Comparison of ENCODE assay signal across 27 mouse cellular contexts in genomic region chr1:191122744-191123143, GRCm38 (mm10). TPM values are rescaled to one million over a fixed set of nuclear protein-coding genes. Genes with fewer than 3 reads are reported as not detected.
DNase-seq lines count a peak whose midpoint lies in the region; ATAC-seq and TF ChIP-seq lines count a peak whose summit lies in the region.
"Had no signal": no experiment of that assay in that cellular context is flagged by ENCODE, and none has a peak within 500 bp of the region (broad histone marks: within the 10 kb centered on the region; RNA-seq: fewer than 3 reads in every experiment).

No protein-coding gene starts in this region.

- peak; percentile 95 for DNase-seq in heart, adult 11 months
- no peak for DNase-seq in heart, postnatal 25 days (ENCODE audit: low spot score)
- peak; percentile 44 for DNase-seq in lung, postnatal 0 days (ENCODE audit: low spot score)
- no peak for DNase-seq in lung, adult 2 months
- DNase-seq in lung, postnatal 10 days, result peak; percentile 48
- DNase-seq in urinary bladder, postnatal 36 days (ENCODE audit: low spot score in 2 of 2), result no peak
- no peak for DNase-seq in thymus, postnatal 14 days
- DNase-seq: cerebellum, adult 2 months; gastrocnemius, postnatal 36 days; left cerebral cortex, postnatal 4 days; liver, embryonic 13.5 days; spleen, adult 18-20 months; thymus, adult 2 months had no signal

- 29% methylated on average over 3 of the region's 3 CpGs for WGBS in lung, postnatal 0 days
- WGBS in lung, adult 2 months, result 27% methylated on average over 3 of the region's 3 CpGs
- WGBS in liver, embryonic 12.5 days (ENCODE audit: insufficient replicate concordance), result 45% methylated on average over 3 of the region's 3 CpGs

- H3K4me1 ChIP-seq in lung, postnatal 0 days (ENCODE audit: insufficient read depth, low read depth, low read length), result no peaks in the 10 kb centered on the region
- H3K4me1 ChIP-seq in lung, adult 2 months (ENCODE audit: control insufficient read depth, insufficient read depth, low read length), result no peaks in the 10 kb centered on the region
- H3K4me1 ChIP-seq in liver, embryonic 12.5 days, result peaks cover 14% of the 10 kb centered on the region

- H3K4me2 ChIP-seq in lung, postnatal 0 days (replicated peaks; ENCODE audit: low read depth, low read length), result no peak overlapping the region
- H3K4me2 ChIP-seq in liver, embryonic 12.5 days, result no peak overlapping the region
- H3K4me2 ChIP-seq: hindbrain, embryonic 13.5 days; liver, embryonic 13.5 days; midbrain, embryonic 13.5 days; stomach, embryonic 15.5 days had no signal

- 0 out of 2 replicates have a peak, but pooled peaks cover 4% of the 10 kb centered on the region for H3K27me3 ChIP-seq in lung, postnatal 0 days (replicated peaks; ENCODE audit: insufficient read depth, low read length)
- H3K27me3 ChIP-seq in liver, embryonic 12.5 days (replicated peaks), result peaks cover 25% of the 10 kb centered on the region
- H3K27me3 ChIP-seq: CH12.LX; Patski; stomach, embryonic 15.5 days had no signal

- H3K9me3 ChIP-seq in lung, postnatal 0 days (ENCODE audit: low read length), result no peaks in the 10 kb centered on the region
- H3K9me3 ChIP-seq in liver, embryonic 12.5 days (replicated peaks), result no peaks in the 10 kb centered on the region
- H3K9me3 ChIP-seq: hindbrain, embryonic 13.5 days; liver, embryonic 13.5 days; midbrain, embryonic 13.5 days; stomach, embryonic 15.5 days had no signal

- TF ChIP-seq CTCF in lung, postnatal 0 days (IDR thresholded peaks at IDR 0.05), result no peak
- TF ChIP-seq CTCF in lung, adult 2 months (IDR thresholded peaks at IDR 0.05; ENCODE audit: insufficient read depth, low read length), result no peak

- TF ChIP-seq EP300 in lung, postnatal 0 days (IDR thresholded peaks at IDR 0.05), result no peak

- TF ChIP-seq POLR2A in lung, adult 2 months (IDR thresholded peaks at IDR 0.05; ENCODE audit: borderline replicate concordance, extremely low read depth, low read depth, low read length), result no peak

- H3K4me3 ChIP-seq in lung, postnatal 0 days (ENCODE audit: low read depth, low read length), result no peak overlapping the region
- H3K4me3 ChIP-seq in lung, adult 2 months (replicated peaks; ENCODE audit: extremely low read depth, low read depth, low read length), result no peak overlapping the region
- no peak overlapping the region for H3K4me3 ChIP-seq in liver, embryonic 12.5 days
- H3K4me3 ChIP-seq: erythroblast, embryonic 14.5 days; hindbrain, embryonic 13.5 days; liver, embryonic 13.5 days; midbrain, embryonic 13.5 days; stomach, embryonic 15.5 days had no signal

- 0 out of 2 replicates have a peak, but pooled peaks have one; percentile 18 for ATAC-seq in lung, postnatal 0 days
- ATAC-seq in liver, embryonic 12.5 days, result no peak
- ATAC-seq: activated CD4-positive, CD25-positive, alpha-beta regulatory T cell, adult 4 months; forebrain, embryonic 14.5 days; midbrain, embryonic 13.5 days; Patski had no signal

- no peak overlapping the region for H3K9ac ChIP-seq in lung, postnatal 0 days (replicated peaks; ENCODE audit: low read depth)
- no peak overlapping the region for H3K9ac ChIP-seq in liver, embryonic 12.5 days
- H3K9ac ChIP-seq: hindbrain, embryonic 13.5 days; liver, embryonic 13.5 days; midbrain, embryonic 13.5 days; stomach, embryonic 15.5 days had no signal

- no peak overlapping the region for H3K27ac ChIP-seq in lung, postnatal 0 days (ENCODE audit: low read length)
- H3K27ac ChIP-seq in liver, embryonic 12.5 days, result no peak overlapping the region
- H3K27ac ChIP-seq: hindbrain, embryonic 13.5 days; liver, embryonic 13.5 days; midbrain, embryonic 13.5 days; stomach, embryonic 15.5 days had no signal

- H3K36me3 ChIP-seq in lung, postnatal 0 days (ENCODE audit: insufficient read depth, low read length), result no peaks in the 10 kb centered on the region
- H3K36me3 ChIP-seq in liver, embryonic 12.5 days, result no peaks in the 10 kb centered on the region
- H3K36me3 ChIP-seq: hindbrain, embryonic 13.5 days; liver, embryonic 13.5 days; midbrain, embryonic 13.5 days; stomach, embryonic 15.5 days had no signal

- intact Hi-C loops in heart, postnatal 25 days (cut with DNase I), result no loop called here

RNA-seq across cellular contexts. Expression of gene Batf3, which starts 25.1 kb away (rescaled TPM):
- under 1 TPM; 0.83 to 0.89 TPM for total RNA-seq in heart, postnatal 25 days (2021)
- polyA plus RNA-seq in lung, postnatal 0 days (2015; fragmentation: Nextera tagmentation; extraction: Ambion mirVana), result 2.0 and 2.6 TPM in 2 replicates
- 5.1 and 6.1 TPM in 2 replicates for polyA plus RNA-seq in lung, adult 2 months (2012; rRNA removed)
- 2.6 and 3.7 TPM in 2 replicates for polyA plus RNA-seq in liver, embryonic 12.5 days (2016; fragmentation: Nextera tagmentation; extraction: Ambion mirVana)
- total RNA-seq: gastrocnemius, postnatal 36 days had no signal
- polyA plus RNA-seq: activated CD4-positive, CD25-positive, alpha-beta regulatory T cell, adult 4 months had no signal

RNA-seq across cellular contexts. Expression of gene Fam71a, which starts 41.9 kb away (rescaled TPM):
- total RNA-seq in heart, postnatal 25 days (2021), result not detected
- polyA plus RNA-seq in lung, postnatal 0 days (2015; fragmentation: Nextera tagmentation; extraction: Ambion mirVana), result not detected in 2 replicates
- not detected in 2 replicates for polyA plus RNA-seq in lung, adult 2 months (2012; rRNA removed)
- not detected in 2 replicates for polyA plus RNA-seq in liver, embryonic 12.5 days (2016; fragmentation: Nextera tagmentation; extraction: Ambion mirVana)
- total RNA-seq: CH12.LX; gastrocnemius, postnatal 36 days; left cerebral cortex, adult 18-20 months; left cerebral cortex, postnatal 4 days had no signal
- polyA plus RNA-seq: activated CD4-positive, CD25-positive, alpha-beta regulatory T cell, adult 4 months; cerebellum, adult 2 months; embryonic facial prominence, embryonic 11.5 days; erythroblast, embryonic 14.5 days; forebrain, embryonic 14.5 days; heart, embryonic 16.5 days; hindbrain, embryonic 13.5 days; intestine, embryonic 14.5 days; kidney, embryonic 16.5 days; liver, embryonic 13.5 days; midbrain, embryonic 13.5 days; stomach, embryonic 15.5 days; thymus, adult 2 months had no signal

RNA-seq across cellular contexts. Expression of gene Nsl1, which starts 59.9 kb away (rescaled TPM):
- total RNA-seq in heart, postnatal 25 days (2021), result under 1 TPM; 0.16 to 0.22 TPM
- polyA plus RNA-seq in lung, postnatal 0 days (2015; fragmentation: Nextera tagmentation; extraction: Ambion mirVana), result 1.5 and 1.8 TPM in 2 replicates
- 0.38 and 0.49 TPM in 2 replicates for polyA plus RNA-seq in lung, adult 2 months (2012; rRNA removed)
- 22.0 and 24.2 TPM in 2 replicates for polyA plus RNA-seq in liver, embryonic 12.5 days (2016; fragmentation: Nextera tagmentation; extraction: Ambion mirVana)

Comparison
In these comparisons a context has a peak if more than half of its experiments do, and no peak if none do; other contexts are left out.
1. DNase-seq: peak in heart, adult 11 months (single experiment), lung, postnatal 0 days (single experiment) and lung, postnatal 10 days (single experiment); none in heart, postnatal 25 days (single experiment), lung, adult 2 months (single experiment), urinary bladder, postnatal 36 days (0 of 2) and thymus, postnatal 14 days (single experiment).